Mouse (Mus musculus) monocyte, adult 59 days (primary cell): ENCODE data around the gene Twf1. TPM values are rescaled to one million over a fixed set of nuclear protein-coding genes. Genes with fewer than 3 reads are reported as not detected.

Experiments
- total RNA-seq, 2 experiments: library from RNA; stranded (reverse); gene quantifications; one replicate each; pipeline ENCODE4 v1.2.4; 2023

The Twf1 gene
- total RNA-seq: 10 to 100 TPM; 49.4 to 56.4 TPM

DNA sequence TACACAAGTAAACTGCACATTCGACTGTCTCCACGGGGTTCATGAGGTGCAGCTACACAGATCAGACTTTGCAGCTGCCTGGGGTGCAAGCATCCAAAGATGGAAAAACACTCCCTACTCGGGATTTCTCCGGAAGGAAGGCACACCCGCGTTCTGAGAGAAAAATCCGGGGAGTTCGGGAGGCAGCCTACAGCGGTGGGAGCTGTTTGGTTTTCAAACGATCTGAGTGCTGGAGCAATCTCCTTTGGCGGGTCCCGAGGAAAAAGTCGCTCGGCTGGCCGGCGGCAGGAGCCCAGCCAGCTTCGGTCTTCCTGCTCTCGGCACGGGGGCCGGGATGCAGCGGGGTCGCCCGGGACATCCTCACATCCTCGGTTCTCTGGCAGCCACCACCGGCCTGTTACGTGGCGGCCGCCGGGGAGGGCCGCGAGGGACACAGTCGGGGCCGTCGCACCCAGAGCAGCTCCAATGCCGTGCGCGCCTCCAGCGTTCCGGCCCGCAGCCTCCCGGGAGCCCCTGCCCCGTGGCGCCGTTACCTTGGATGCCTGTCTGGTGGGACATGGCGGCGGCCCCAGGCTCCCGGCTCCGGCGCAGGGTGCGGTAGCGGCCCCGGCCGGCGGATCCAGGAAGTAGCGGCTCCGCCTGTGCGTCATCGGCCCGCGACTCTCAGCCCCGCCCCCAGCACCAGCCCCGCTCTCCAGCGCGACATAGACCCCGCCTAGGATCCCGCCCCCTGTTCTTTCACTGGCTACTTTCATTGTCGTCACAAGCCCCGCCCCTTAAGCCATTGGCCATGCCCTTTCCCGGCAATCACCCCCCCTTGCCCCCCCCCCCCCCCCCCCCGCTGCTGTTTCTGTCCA lies at the start of gene Twf1:
Twf1 (minus strand) TSS at position 671 of the 857 bp plus-strand sequence.

GRCm38 (mm10) chr15:94628830-94629601 lies 39.3 kb upstream of the Twf1 start, which contains the start of gene Tmem117:
TSS of gene Tmem117 (plus strand) at chr15:94629232.

GRCm38 (mm10) chr15:94543409-94544051 lies 46.2 kb downstream of the Twf1 start, which contains the start of the genes Pus7l and Irak4:
TSS of gene Pus7l (minus strand) at chr15:94543547.
TSS of gene Irak4 (plus strand) at chr15:94543643.

Other genes with a start within 250 kb of the Twf1 start
- not detected for gene Adamts20, start 124.5 kb downstream of the Twf1 start, total RNA-seq
- 1 to 10 TPM; 5.7 to 7.0 TPM for gene Pus7l, start 46.3 kb downstream of the Twf1 start, total RNA-seq
- gene Irak4, start 46.2 kb downstream of the Twf1 start, total RNA-seq: 10 to 100 TPM; 66.3 to 67.6 TPM
- under 1 TPM; 0.49 to 0.71 TPM for gene Tmem117, start 39.3 kb upstream of the Twf1 start, total RNA-seq